In genomic region chr4:94049629-94050310, GRCm38 (mm10) we compare ENCODE assay signal across 15 mouse cellular contexts.
DNase-seq lines count a peak whose midpoint lies in the region.
"Had no signal": no experiment of that assay in that cellular context is flagged by ENCODE, and none has a peak within 500 bp of the region (broad histone marks: within the 10 kb centered on the region; RNA-seq: fewer than 3 reads in every experiment).

No protein-coding gene starts in this region.

- intact Hi-C loops in gastrocnemius, postnatal 14 days (cut with DNase I; ENCODE audit: low total_unique reads): no loop called here
- intact Hi-C loops in left cerebral cortex, postnatal 4 days (cut with DNase I): no loop called here

- peak; percentile 34 for DNase-seq in gastrocnemius, adult 18-20 months (ENCODE audit: low spot score)
- DNase-seq in gastrocnemius, postnatal 14 days: no peak
- peak; percentile 60 for DNase-seq in left cerebral cortex, postnatal 4 days
- no peak for DNase-seq in left cerebral cortex, adult 11 months (ENCODE audit: low spot score)
- DNase-seq in 3134 (ENCODE audit: extremely low read depth, insufficient read length, low spot score): peak; percentile 70
- peak; percentile 94 for DNase-seq in Muller cell, postnatal 12 days (ENCODE audit: inconsistent ontology term)
- no peak for DNase-seq in T-cell, adult 2 months (ENCODE audit: low spot score)
- DNase-seq in left cerebral cortex, adult 18-20 months (ENCODE audit: low spot score in 2 of 2): no peak
- DNase-seq: adrenal gland, postnatal 25 days; cerebellum, adult 11-12 months; cerebellum, postnatal 25 days; gastrocnemius, postnatal 10 days; kidney, adult 9 months; kidney, postnatal 10 days; right cerebral cortex, postnatal 14 days had no signal

Comparison
In these comparisons a context has a peak if more than half of its experiments do, and no peak if none do; other contexts are left out.
1. DNase-seq: peak in gastrocnemius, adult 18-20 months (single experiment), left cerebral cortex, postnatal 4 days (single experiment), 3134 (single experiment) and Muller cell, postnatal 12 days (single experiment); none in gastrocnemius, postnatal 14 days (single experiment), left cerebral cortex, adult 11 months (single experiment), T-cell, adult 2 months (single experiment) and left cerebral cortex, adult 18-20 months (0 of 2).